Mouse (Mus musculus) ES-Bruce4 (cell line): ENCODE results near the gene Tmem189.

ENCODE experiments used
- CTCF ChIP-seq: IDR thresholded peaks from one replicate; pipeline ENCODE4 v1.8.1; 2011; ENCODE audit warnings: low read depth, low read length
- EP300 ChIP-seq: IDR thresholded peaks from 2 replicates; pipeline ENCODE4 v1.6.1; 2011; ENCODE audit warnings: low read depth, low read length; ENCODE audit not compliant: insufficient read depth
- POLR2A ChIP-seq: IDR thresholded peaks from one replicate; pipeline ENCODE4 v1.8.1; 2011; ENCODE audit warnings: low read length; ENCODE audit not compliant: insufficient read depth

DNA sequence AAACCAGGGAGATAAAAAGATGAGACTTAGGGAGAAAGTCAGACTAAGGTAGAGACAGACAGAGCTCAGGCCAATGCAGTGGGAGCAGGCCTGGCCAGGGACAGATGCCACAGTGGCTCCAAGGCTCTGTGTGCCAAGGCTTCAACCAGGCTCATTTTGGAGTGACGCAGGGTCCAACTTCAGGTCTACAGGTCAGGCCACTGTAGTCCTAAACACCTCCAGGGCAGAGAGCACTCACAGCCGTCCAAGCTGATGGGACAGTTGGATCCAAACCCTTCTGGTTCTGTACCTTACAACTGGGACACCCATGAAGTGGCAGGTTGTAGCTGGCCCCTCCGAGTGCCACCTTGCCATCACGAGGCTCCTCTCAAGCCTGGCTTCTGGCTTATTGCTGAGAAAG is 31.6 kb downstream of the Tmem189 start:
- no peak for TF ChIP-seq CTCF
- TF ChIP-seq POLR2A: no peak
- TF ChIP-seq EP300: no peak
